Comparison of ENCODE assay signal across 19 mouse cellular contexts in the genomic region with DNA sequence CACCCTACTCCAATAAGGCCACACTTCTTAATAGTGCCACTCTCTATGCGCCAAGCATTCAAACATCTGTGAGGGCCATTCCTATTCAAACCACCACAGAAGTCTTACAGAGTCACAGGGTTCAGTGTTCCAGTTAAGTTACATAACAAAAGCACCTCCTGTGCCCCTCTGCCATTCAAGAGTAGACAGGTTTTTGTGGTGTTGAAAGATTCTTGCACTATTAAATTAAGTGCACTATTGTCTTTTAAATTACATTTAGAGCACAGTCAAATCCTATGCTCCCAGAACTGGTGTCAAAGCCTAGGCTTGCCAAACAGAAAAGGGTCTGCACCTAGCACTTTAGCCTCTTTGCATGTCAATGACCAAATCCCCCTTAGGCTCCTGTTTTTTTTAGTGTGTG.
DNase-seq lines count a peak whose midpoint lies in the region.
"Had no signal": no experiment of that assay in that cellular context is flagged by ENCODE, and none has a peak within 500 bp of the region (broad histone marks: within the 10 kb centered on the region; RNA-seq: fewer than 3 reads in every experiment).

No protein-coding gene starts in this region.

- WGBS in hindbrain, embryonic 10.5 days, result 88% methylated on average over 1 of the region's 1 CpGs

- no peak overlapping the region for H3K4me3 ChIP-seq in hindbrain, embryonic 10.5 days
- H3K4me3 ChIP-seq: embryonic facial prominence, embryonic 10.5 days; embryonic facial prominence, embryonic 12.5 days; forebrain, embryonic 13.5 days; forebrain, embryonic 15.5 days had no signal

- H3K36me3 ChIP-seq in hindbrain, embryonic 10.5 days, result no peaks in the 10 kb centered on the region
- H3K36me3 ChIP-seq: embryonic facial prominence, embryonic 12.5 days; forebrain, embryonic 15.5 days had no signal

- no peaks in the 10 kb centered on the region for H3K27me3 ChIP-seq in hindbrain, embryonic 10.5 days (ENCODE audit: insufficient read depth, poor library complexity, severe bottlenecking)
- H3K27me3 ChIP-seq: embryonic facial prominence, embryonic 12.5 days; forebrain, embryonic 13.5 days; forebrain, embryonic 15.5 days had no signal

- H3K4me1 ChIP-seq in hindbrain, embryonic 10.5 days (replicated peaks), result no peaks in the 10 kb centered on the region
- H3K4me1 ChIP-seq: embryonic facial prominence, embryonic 12.5 days; forebrain, embryonic 13.5 days; forebrain, embryonic 15.5 days had no signal

- 0 out of 2 replicates have a peak, but pooled peaks cover 3% of the 10 kb centered on the region for H3K9me3 ChIP-seq in hindbrain, embryonic 10.5 days
- H3K9me3 ChIP-seq: embryonic facial prominence, embryonic 10.5 days; forebrain, embryonic 13.5 days; forebrain, embryonic 15.5 days; G1E had no signal

- no peak overlapping the region for H3K27ac ChIP-seq in hindbrain, embryonic 10.5 days
- H3K27ac ChIP-seq: embryonic facial prominence, embryonic 10.5 days; embryonic facial prominence, embryonic 12.5 days; forebrain, embryonic 13.5 days; forebrain, embryonic 15.5 days had no signal

- peak; percentile 88 for DNase-seq in ES-CJ7 (ENCODE audit: low read depth, low spot score)
- DNase-seq in R1 (ENCODE audit: low read depth, low spot score), result peak; percentile 89
- no peak for DNase-seq in adrenal gland, postnatal 10 days
- no peak for DNase-seq in hindbrain, embryonic 10.5 days (ENCODE audit: low spot score)
- no peak for DNase-seq in urinary bladder, postnatal 4 days (ENCODE audit: low spot score in 2 of 2)
- DNase-seq: adrenal gland, adult 8-10 months; adrenal gland, postnatal 25 days; cerebellum, adult 11 months; cerebellum, adult 18-20 months; cerebellum, adult 8-10 months; cerebellum, adult 9-11 months; cerebellum, postnatal 14 days; cerebellum, postnatal 36 days; forebrain, postnatal 0 days had no signal

Comparison
In these comparisons a context has a peak if more than half of its experiments do, and no peak if none do; other contexts are left out.
1. DNase-seq: peak in ES-CJ7 (single experiment) and R1 (single experiment); none in adrenal gland, postnatal 10 days (single experiment), hindbrain, embryonic 10.5 days (single experiment) and urinary bladder, postnatal 4 days (0 of 2).